Mouse (Mus musculus) A20 (cell line): ENCODE measurements around the gene Fanci.
A peak's percentile ranks its signal among the peaks of the same experiment; 100 is the strongest.

Experiments used
- DNase-seq: peaks from one replicate; pipeline ENCODE4 v3.0.0-alpha.2; 2011; ENCODE audit warnings: low read depth, low spot score

Gene Fanci

GRCm38 (mm10) chr7:79387140-79387539 lies 4.6 kb upstream of the Fanci start:
- DNase-seq, result no peak

GRCm38 (mm10) chr7:79387991-79388390 lies 3.7 kb upstream of the Fanci start:
- no peak for DNase-seq

- no peak for DNase-seq
Measured at GRCm38 (mm10) chr7:79388671-79389206, 3.0 kb upstream of the Fanci start.

- DNase-seq, result no peak
Measured at GRCm38 (mm10) chr7:79390141-79390708, 1.5 kb upstream of the Fanci start.

GRCm38 (mm10) chr7:79391471-79391870 lies 258 bp upstream of the Fanci start:
- DNase-seq, result no peak

GRCm38 (mm10) chr7:79392860-79393513 lies 1.3 kb downstream of the Fanci start:
- DNase-seq, result peak; percentile 82

- DNase-seq, result no peak
Measured at GRCm38 (mm10) chr7:79393924-79394323, 2.2 kb downstream of the Fanci start.

- DNase-seq, result no peak
Measured at GRCm38 (mm10) chr7:79394666-79395065, 2.9 kb downstream of the Fanci start.

- DNase-seq, result no peak
Measured at GRCm38 (mm10) chr7:79395186-79395585, 3.5 kb downstream of the Fanci start.

- no peak for DNase-seq
Measured at GRCm38 (mm10) chr7:79397446-79397963, 5.8 kb downstream of the Fanci start.

- DNase-seq, result no peak
Measured at GRCm38 (mm10) chr7:79398426-79398825, 6.7 kb downstream of the Fanci start.

GRCm38 (mm10) chr7:79398971-79399370 lies 7.2 kb downstream of the Fanci start:
- no peak for DNase-seq

- no peak for DNase-seq
Measured at GRCm38 (mm10) chr7:79400296-79400695, 8.6 kb downstream of the Fanci start.

- no peak for DNase-seq
Measured at GRCm38 (mm10) chr7:79414449-79415375, 23.0 kb downstream of the Fanci start.

- DNase-seq, result peak; percentile 45
Measured at GRCm38 (mm10) chr7:79419950-79420349, 28.2 kb downstream of the Fanci start.

GRCm38 (mm10) chr7:79422876-79423275 lies 31.1 kb downstream of the Fanci start:
- DNase-seq, result no peak

- no peak for DNase-seq
Measured at GRCm38 (mm10) chr7:79425804-79426203, 34.1 kb downstream of the Fanci start.

- no peak for DNase-seq
Measured at GRCm38 (mm10) chr7:79428243-79428642, 36.5 kb downstream of the Fanci start.

GRCm38 (mm10) chr7:79440035-79440434 lies 48.3 kb downstream of the Fanci start:
- no peak for DNase-seq

GRCm38 (mm10) chr7:79447048-79447447 lies 55.3 kb downstream of the Fanci start:
- DNase-seq, result no peak

- DNase-seq, result no peak
Measured at GRCm38 (mm10) chr7:79447486-79447885, 55.8 kb downstream of the Fanci start.

- no peak for DNase-seq
Measured at GRCm38 (mm10) chr7:79461721-79462120, 70.0 kb downstream of the Fanci start.
